Mouse (Mus musculus): ENCODE results near the gene Poc1a.

Gene Poc1a

DNA sequence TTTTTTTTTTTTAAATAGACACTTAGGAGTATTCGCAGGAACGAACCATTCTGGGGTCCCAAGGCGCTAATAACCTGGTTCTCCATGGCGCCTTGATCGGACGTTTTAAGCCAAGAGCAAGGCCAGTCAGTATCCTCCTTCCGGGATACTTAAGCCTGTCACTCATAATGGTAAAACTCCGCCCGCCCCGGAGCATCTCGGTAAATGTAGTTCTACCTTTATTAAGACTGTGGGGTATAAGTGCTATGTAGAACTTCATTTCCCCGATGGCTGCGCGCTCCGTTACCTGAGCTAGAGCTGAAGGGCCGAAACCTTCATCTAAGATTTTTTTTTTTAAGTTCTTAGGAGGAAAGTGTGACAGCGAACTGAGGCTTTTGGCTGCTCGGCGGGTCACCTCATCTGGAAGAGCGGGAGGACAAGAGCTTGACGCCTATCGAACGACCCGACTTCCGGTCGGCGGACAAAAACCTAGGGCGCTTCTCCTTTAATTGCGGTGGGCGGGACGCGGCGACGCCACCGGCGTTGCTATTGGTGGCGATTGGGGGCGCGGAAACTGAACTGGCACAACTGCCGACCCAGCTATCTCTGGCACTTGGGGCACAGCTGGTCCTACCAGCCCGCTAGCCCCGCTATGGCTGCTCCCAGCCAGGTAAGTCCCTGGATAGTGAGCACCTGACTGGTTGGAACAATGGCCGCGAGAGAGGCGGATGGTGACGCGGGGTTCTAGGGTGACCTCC, at the start of gene Poc1a:
Poc1a (plus strand) TSS at position 254 of the 737 bp plus-strand sequence.
- in situ Hi-C loops (cut with MboI, MseI) = loop anchor here in 1 of 2 experiments (5.0 kb wide), 2 partner anchors 69 to 104 kb away; no protein-coding TSS in a partner anchor

DNA sequence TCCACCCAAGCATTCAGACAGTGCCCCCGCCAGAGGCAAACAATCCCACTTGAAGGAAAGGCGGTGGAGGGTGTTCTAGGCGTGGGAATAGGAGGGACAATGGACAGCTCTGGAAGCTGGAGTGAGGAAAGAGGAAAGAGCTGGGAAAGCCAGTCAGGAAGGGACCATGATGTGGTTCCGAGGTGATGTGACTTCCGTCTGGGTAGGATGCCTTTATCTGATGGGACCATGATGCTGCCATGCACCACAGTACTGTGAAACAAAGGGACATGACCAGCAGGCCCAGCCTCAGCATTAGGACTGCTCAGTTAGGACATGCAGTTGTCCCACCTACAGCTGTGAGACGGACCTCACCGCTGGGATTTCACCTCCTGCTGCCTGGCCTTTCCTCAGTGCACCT, 49.6 kb upstream of the Poc1a start:
- in situ Hi-C loops (cut with MboI, MseI) = no loop called here

- in situ Hi-C loops (cut with MboI, MseI) = no loop called here
Measured at GRCm38 (mm10) chr9:106231816-106232215, 49.0 kb upstream of the Poc1a start.

DNA sequence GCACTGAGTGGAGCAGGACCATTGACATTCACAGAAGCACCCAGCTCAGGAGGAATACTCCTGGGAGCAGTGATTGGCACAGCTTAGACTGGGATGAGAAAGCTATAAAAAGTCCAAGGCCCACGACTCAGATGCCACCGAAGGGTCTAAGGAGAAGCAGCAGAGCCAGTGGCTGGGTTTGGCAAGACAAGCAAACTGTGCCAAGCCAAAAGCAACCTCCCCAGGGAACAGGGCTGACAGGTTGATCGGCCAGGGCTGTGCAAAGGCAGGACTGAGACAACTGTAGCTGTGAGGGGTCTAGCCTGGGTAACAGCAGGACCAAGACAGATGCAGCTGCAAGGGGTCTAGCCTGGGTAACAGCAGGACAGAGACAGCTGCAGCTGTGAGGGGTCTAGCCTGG, 47.9 kb upstream of the Poc1a start:
- in situ Hi-C loops (cut with MboI, MseI) = no loop called here

- in situ Hi-C loops (cut with MboI, MseI) = no loop called here
Measured at GRCm38 (mm10) chr9:106233953-106234352, 46.9 kb upstream of the Poc1a start.

- in situ Hi-C loops (cut with MboI, MseI) = no loop called here
Measured at GRCm38 (mm10) chr9:106235194-106235830, 45.5 kb upstream of the Poc1a start.

GRCm38 (mm10) chr9:106236156-106236817, 44.6 kb upstream of the Poc1a start:
- in situ Hi-C loops (cut with MboI, MseI) = no loop called here

GRCm38 (mm10) chr9:106236818-106237211, 44.0 kb upstream of the Poc1a start:
- in situ Hi-C loops (cut with MboI, MseI) = no loop called here

DNA sequence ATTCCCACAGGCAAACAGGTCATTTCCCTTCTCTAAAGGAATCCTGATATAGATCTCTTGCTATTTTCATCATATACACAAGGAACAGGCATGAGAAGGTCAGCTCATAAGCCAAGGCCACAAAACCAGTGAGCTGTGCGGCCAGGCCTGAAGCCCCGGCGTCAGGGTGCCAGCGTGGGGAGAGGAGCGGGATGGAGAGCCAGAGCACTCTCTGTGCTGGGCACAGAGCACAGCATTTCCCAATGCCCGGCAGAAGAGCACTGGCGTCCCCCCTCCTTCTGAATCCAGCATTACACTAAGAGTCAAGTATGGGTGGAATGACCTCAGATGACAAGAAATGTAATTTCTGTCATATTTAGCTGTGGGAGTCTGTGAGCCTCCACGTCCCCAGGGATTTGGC, 43.5 kb upstream of the Poc1a start:
- in situ Hi-C loops (cut with MboI, MseI) = no loop called here

DNA sequence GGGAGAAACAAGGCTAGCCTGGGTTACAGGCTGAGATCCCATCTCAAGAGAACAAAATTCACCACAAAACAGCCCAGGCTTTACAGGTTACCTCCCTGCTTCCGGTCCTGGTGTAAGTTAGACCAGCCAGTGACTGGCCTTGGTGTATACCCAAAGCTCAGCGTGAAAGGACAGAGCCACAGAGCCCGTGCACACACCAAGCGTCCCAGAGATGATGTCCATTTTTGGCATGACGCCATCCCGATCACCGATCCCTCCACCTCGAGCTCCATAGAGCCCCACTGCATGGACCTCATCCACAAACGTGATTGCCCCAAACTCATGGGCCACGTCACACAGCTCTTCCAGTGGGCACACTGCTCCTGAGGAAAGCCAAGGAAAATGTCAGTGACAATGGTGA, 43.0 kb upstream of the Poc1a start:
- in situ Hi-C loops (cut with MboI, MseI) = no loop called here

- in situ Hi-C loops (cut with MboI, MseI) = loop anchor here in 1 of 2 experiments (10.0 kb wide), 1 partner anchor 657 kb away; no protein-coding TSS in a partner anchor
Measured at GRCm38 (mm10) chr9:106241541-106242164, 39.2 kb upstream of the Poc1a start.

DNA sequence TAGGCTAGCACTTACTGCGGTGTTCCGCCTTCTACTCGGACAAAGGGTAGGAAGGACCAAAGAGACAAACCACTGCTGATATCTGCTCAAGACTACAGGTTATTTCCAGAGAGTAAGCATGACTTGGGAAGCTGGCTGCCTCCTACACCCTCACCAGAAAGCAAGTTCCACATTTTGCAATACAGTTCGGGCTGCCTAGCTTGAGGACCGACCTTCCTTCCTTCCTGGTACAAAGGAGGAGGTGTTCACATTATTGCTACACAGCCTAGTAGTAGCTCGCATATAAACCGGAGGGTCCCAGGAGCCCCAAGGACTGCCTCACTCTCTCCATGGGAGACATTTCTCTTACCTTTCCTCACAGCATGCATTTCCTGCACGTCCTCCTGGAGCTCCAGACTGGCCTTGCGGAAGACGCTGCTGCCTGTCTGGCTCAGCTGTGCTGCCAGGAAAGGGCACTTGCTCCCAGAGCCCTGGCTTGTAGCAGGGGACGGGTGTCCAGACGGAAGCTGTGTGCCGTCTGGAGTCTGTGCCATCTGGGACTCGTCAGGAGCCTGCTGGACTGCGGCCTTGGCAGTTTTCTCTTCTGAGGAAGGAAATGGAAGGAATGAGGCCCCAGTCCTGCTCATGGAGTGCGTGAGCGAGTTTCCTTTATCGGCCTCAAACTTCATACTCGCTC, 37.9 kb upstream of the Poc1a start:
- in situ Hi-C loops (cut with MboI, MseI) = loop anchor here in 1 of 2 experiments (10.0 kb wide), 1 partner anchor 658 kb away; no protein-coding TSS in a partner anchor

DNA sequence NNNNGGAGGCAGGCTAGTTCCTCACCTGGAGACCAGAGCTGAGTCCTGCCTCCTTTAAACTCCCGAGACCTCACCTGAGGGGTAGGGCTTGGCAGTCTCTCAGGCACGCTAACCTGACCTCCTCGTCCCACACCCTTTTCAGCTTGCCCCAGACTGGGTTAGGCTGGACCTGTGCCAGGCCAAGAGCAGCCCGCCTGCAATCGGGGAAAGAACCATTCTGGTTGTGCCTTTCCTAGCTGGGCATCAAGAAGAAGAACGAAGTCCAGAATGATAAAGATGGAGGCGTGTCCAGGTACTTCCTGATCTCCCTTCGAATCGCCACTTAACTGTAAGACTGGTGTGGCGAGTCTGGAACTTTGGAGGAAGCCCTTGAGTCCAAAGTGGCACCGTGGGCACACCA, 31.3 kb upstream of the Poc1a start:
- in situ Hi-C loops (cut with MboI, MseI) = loop anchor here in 1 of 2 experiments (10.0 kb wide), 1 partner anchor 665 kb away; no protein-coding TSS in a partner anchor

GRCm38 (mm10) chr9:106250245-106250644, 30.6 kb upstream of the Poc1a start:
- in situ Hi-C loops (cut with MboI, MseI) = loop anchor here in 1 of 2 experiments (25.0 kb wide), 1 partner anchor 1462 kb away; the partner anchor contains the start of gene Sema3f

DNA sequence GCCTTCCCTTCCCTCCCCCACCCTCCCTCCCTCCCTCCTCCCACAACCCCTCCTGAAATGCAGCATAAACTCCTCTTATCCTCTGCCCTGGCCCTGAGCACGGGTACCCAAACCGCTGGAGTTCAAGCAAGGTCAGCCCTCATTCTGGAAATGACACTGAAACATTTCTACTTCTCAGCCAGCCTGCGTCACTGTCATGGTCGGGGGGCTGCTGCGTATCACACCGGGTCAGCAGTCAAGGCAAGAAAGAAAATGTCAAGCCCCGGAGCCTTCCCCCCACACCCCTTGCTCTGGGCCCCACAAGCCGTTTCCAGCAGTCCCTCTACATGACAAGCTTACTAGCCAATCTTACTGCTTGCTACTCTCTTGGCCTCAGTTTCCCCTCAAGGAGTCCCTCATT, 29.8 kb upstream of the Poc1a start:
- in situ Hi-C loops (cut with MboI, MseI) = loop anchor here in 1 of 2 experiments (25.0 kb wide), 1 partner anchor 1461 kb away; the partner anchor contains the start of gene Sema3f

GRCm38 (mm10) chr9:106254001-106254400, 26.9 kb upstream of the Poc1a start:
- in situ Hi-C loops (cut with MboI, MseI) = loop anchor here in 1 of 2 experiments (25.0 kb wide), 1 partner anchor 1458 kb away; the partner anchor contains the start of gene Sema3f

DNA sequence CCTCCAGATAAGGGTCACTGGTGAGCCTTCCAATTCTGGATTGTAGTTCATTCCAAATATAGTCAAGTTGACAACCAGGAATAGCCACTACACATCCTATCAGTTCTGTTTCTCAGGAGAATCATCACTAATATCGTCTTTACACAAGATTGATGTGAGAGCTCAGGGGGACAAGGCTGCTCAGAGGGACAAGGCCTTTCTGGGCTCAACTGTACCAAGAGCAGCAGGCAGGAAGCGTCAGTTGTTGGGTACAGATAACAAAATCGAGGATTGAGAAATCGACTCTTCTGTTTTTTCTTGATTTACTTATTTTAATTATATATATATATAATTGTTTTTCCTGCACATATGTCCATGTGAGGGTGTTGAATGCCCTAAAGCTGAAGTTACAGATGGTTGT, 22.4 kb upstream of the Poc1a start:
- in situ Hi-C loops (cut with MboI, MseI) = loop anchor here in 1 of 2 experiments (25.0 kb wide), 1 partner anchor 1454 kb away; the partner anchor contains the start of gene Sema3f

DNA sequence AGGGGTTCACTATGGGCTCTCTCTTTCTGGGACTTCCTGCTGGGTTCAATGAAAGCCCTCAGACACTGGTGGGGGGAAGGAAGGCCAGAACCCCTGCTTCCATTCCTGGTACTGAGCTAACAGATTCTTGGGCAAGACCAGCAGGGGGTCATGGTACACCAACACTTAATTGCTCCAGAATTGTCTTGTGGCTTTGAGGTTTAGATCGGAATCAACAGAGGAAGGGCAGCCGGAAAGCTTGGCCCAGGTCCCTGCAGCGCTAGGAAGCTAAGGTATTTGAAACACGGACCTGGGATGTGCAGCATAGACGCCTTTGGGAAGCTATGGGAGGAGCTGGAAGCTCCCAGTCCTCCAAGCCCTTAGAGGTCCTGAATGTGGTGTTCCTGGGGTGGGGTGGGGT, 21.9 kb upstream of the Poc1a start:
- in situ Hi-C loops (cut with MboI, MseI) = loop anchor here in 1 of 2 experiments (25.0 kb wide), 1 partner anchor 1453 kb away; the partner anchor contains the start of gene Sema3f

- in situ Hi-C loops (cut with MboI, MseI) = loop anchor here in 1 of 2 experiments (5.0 to 25.0 kb wide), 2 partner anchors 39 to 1451 kb away; partner anchors contain the start of genes Sema3f and Tlr9
Measured at GRCm38 (mm10) chr9:106261058-106261457, 19.8 kb upstream of the Poc1a start.

GRCm38 (mm10) chr9:106261491-106261890, 19.4 kb upstream of the Poc1a start:
- in situ Hi-C loops (cut with MboI, MseI) = loop anchor here in 1 of 2 experiments (5.0 to 25.0 kb wide), 2 partner anchors 39 to 1451 kb away; partner anchors contain the start of genes Sema3f and Tlr9
